Mouse (Mus musculus): ENCODE data around the gene Dap. TPM values are rescaled to one million over a fixed set of nuclear protein-coding genes. Genes with fewer than 3 reads are reported as not detected.

Gene Dap
- total and polyA plus RNA-seq, 2 experiments from 2014 or later: 36.8 to 47.5 TPM

DNA sequence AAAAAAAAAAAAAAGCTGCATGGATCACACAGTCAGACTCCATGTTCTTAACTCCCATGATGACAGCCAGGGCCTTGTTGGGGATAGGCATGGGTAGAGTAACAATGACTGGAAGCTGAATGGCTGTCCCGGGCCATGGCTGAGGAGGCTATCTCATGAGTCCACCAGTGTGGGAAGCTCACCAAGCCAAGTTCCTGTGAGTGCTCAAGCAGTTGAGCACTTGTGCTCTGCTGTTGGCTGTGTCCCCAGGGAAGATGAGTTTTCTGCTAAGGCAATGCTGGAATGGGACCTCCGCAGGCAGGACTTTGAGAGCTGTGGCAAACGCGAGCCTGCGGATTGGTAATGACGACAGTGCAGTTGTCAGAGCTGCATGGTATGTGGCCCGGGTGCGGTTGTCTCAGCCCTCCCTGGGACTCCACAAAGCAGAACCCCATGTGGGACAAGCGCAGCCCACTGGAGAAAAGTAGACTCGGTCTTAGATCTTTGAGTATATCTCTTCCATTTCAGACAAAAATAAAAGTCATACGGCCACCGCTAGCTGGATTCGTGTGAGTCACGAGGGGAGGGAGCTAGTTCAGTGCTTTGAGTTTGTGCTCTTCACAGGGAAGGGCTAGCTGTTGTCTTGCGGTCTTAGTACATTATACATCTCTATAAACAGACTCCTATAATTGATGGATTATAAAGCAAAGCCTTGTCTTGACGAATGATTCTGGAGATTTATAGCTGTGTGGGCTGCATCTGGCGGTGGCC lies 20.8 kb downstream of the Dap start:
- H3K4me3 ChIP-seq (ENCODE audit: low read depth, low read length): no peak overlapping the region
- H3K4me2 ChIP-seq (ENCODE audit: low read depth, low read length): no peak overlapping the region
- no peak overlapping the region for H3K9ac ChIP-seq (replicated peaks; ENCODE audit: low read depth, low read length)
- WGBS: 83% methylated on average over 17 of the region's 17 CpGs
- H3K27me3 ChIP-seq (ENCODE audit: control insufficient read depth, insufficient read depth, low read length): no peaks in the 10 kb centered on the region
- H3K9me3 ChIP-seq (replicated peaks; ENCODE audit: control insufficient read depth, low read length): no peaks in the 10 kb centered on the region
- peaks cover 10% of the 10 kb centered on the region for H3K4me1 ChIP-seq (ENCODE audit: control insufficient read depth, insufficient read depth)
- no peak for ATAC-seq (ENCODE audit: insufficient read depth, low read depth)
- no peak for TF ChIP-seq CTCF (IDR thresholded peaks at IDR 0.05; ENCODE audit: low read depth)
- TF ChIP-seq EP300 (IDR thresholded peaks at IDR 0.05; ENCODE audit: low read depth): no peak
- DNase-seq (ENCODE audit: low spot score): no peak
- H3K36me3 ChIP-seq (replicated peaks; ENCODE audit: control insufficient read depth, insufficient read depth, low read length): peaks cover 4% of the 10 kb centered on the region; the same call in 1 of the 2 replicates
- H3K27ac ChIP-seq (ENCODE audit: low read depth): no peak overlapping the region

DNA sequence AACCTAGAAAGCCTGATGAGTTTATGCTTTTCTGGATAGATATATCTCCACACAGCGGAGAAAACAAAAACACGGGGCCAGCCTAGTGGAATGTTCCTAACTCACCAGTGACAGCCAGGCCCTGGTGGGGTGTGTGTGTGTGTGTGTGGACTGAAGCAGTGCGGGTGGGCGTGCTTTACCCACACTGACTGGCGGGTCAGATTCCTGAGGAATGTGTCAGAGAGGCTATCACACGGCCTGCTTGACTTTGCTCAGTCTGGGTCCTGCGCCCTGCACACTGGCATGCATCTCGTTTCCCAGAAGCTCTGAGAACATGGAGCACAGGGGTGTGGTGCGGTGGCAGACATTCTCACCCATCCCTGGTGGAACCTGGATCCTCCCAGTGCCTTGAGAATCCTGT lies 21.8 kb downstream of the Dap start:
- Histone ChIP-seq H3K27me3 (ENCODE audit: control insufficient read depth, insufficient read depth, low read length) (no peaks in the 10 kb centered on the region), H3K9me3 (replicated peaks; ENCODE audit: control insufficient read depth, low read length) (no peaks in the 10 kb centered on the region), H3K27ac (ENCODE audit: low read depth) (peak overlapping the region; percentile 41; the same call in 1 of the 2 replicates), H3K36me3 (replicated peaks; ENCODE audit: control insufficient read depth, insufficient read depth, low read length) (no peaks in the 10 kb centered on the region; the same call in 1 of the 2 replicates), H3K4me1 (ENCODE audit: control insufficient read depth, insufficient read depth) (peaks cover 16% of the 10 kb centered on the region), H3K4me2 (ENCODE audit: low read depth, low read length) (no peak overlapping the region), H3K4me3 (ENCODE audit: low read depth, low read length) (no peak overlapping the region), H3K9ac (replicated peaks; ENCODE audit: low read depth, low read length) (no peak overlapping the region)
- TF ChIP-seq EP300 (IDR thresholded peaks at IDR 0.05; ENCODE audit: low read depth) (no peak), CTCF (IDR thresholded peaks at IDR 0.05; ENCODE audit: low read depth) (no peak)
- DNase-seq (ENCODE audit: low spot score) (peak; percentile 45), ATAC-seq (ENCODE audit: insufficient read depth, low read depth) (peak; percentile 85)
- WGBS: 31% methylated on average over 9 of the region's 9 CpGs

GRCm38 (mm10) chr15:31247035-31247434 lies 22.9 kb downstream of the Dap start:
- no peaks in the 10 kb centered on the region for H3K9me3 ChIP-seq (replicated peaks; ENCODE audit: control insufficient read depth, low read length)
- H3K36me3 ChIP-seq (replicated peaks; ENCODE audit: control insufficient read depth, insufficient read depth, low read length): no peaks in the 10 kb centered on the region
- peaks cover 19% of the 10 kb centered on the region for H3K4me1 ChIP-seq (ENCODE audit: control insufficient read depth, insufficient read depth)
- TF ChIP-seq EP300 (IDR thresholded peaks at IDR 0.05; ENCODE audit: low read depth) (no peak), CTCF (IDR thresholded peaks at IDR 0.05; ENCODE audit: low read depth) (no peak)
- no peak overlapping the region for H3K4me2 ChIP-seq (ENCODE audit: low read depth, low read length)
- H3K9ac ChIP-seq (replicated peaks; ENCODE audit: low read depth, low read length): no peak overlapping the region
- 62% methylated on average over 9 of the region's 9 CpGs for WGBS
- no peak for DNase-seq (ENCODE audit: low spot score)
- no peak for ATAC-seq (ENCODE audit: insufficient read depth, low read depth)
- no peak overlapping the region for H3K4me3 ChIP-seq (ENCODE audit: low read depth, low read length)
- no peak overlapping the region for H3K27ac ChIP-seq (ENCODE audit: low read depth)
- no peaks in the 10 kb centered on the region for H3K27me3 ChIP-seq (ENCODE audit: control insufficient read depth, insufficient read depth, low read length)

DNA sequence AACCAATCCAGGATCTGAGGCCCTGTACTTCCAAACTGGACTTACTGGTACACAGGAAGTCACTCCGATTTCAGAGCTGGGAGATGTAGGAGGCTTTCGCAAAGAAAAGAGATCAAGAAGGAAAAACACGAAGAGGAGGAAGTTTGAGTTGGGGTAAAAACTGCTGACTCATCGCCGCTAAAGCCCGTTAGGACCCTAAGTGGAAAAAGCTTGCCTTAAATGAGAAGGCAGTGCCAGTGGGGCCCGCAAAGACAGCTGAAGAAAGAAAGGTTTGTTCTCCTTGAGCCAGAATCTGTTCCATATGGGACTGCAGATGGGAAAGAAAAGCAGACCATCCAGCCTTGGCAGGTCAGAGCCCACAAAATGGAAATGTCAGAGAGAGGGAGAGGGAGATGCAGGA lies 24.8 kb downstream of the Dap start:
- H3K9ac ChIP-seq (replicated peaks; ENCODE audit: low read depth, low read length): no peak overlapping the region
- no peaks in the 10 kb centered on the region for H3K27me3 ChIP-seq (ENCODE audit: control insufficient read depth, insufficient read depth, low read length)
- ATAC-seq (ENCODE audit: insufficient read depth, low read depth) (no peak), DNase-seq (ENCODE audit: low spot score) (no peak)
- H3K9me3 ChIP-seq (replicated peaks; ENCODE audit: control insufficient read depth, low read length): no peaks in the 10 kb centered on the region
- no peak overlapping the region for H3K4me2 ChIP-seq (ENCODE audit: low read depth, low read length)
- peaks cover 27% of the 10 kb centered on the region for H3K4me1 ChIP-seq (ENCODE audit: control insufficient read depth, insufficient read depth)
- H3K36me3 ChIP-seq (replicated peaks; ENCODE audit: control insufficient read depth, insufficient read depth, low read length): no peaks in the 10 kb centered on the region
- 72% methylated on average over 7 of the region's 7 CpGs for WGBS
- no peak for TF ChIP-seq EP300 (IDR thresholded peaks at IDR 0.05; ENCODE audit: low read depth)
- TF ChIP-seq CTCF (IDR thresholded peaks at IDR 0.05; ENCODE audit: low read depth): no peak
- no peak overlapping the region for H3K4me3 ChIP-seq (ENCODE audit: low read depth, low read length)
- no peak overlapping the region for H3K27ac ChIP-seq (ENCODE audit: low read depth)

GRCm38 (mm10) chr15:31250027-31250426 lies 25.9 kb downstream of the Dap start:
- WGBS: 31% methylated on average over 2 of the region's 2 CpGs
- ATAC-seq (ENCODE audit: insufficient read depth, low read depth) (no peak), DNase-seq (ENCODE audit: low spot score) (no peak)
- Histone ChIP-seq H3K4me2 (ENCODE audit: low read depth, low read length) (no peak overlapping the region), H3K36me3 (replicated peaks; ENCODE audit: control insufficient read depth, insufficient read depth, low read length) (no peaks in the 10 kb centered on the region), H3K27ac (ENCODE audit: low read depth) (no peak overlapping the region), H3K4me3 (ENCODE audit: low read depth, low read length) (no peak overlapping the region), H3K27me3 (ENCODE audit: control insufficient read depth, insufficient read depth, low read length) (no peaks in the 10 kb centered on the region), H3K9me3 (replicated peaks; ENCODE audit: control insufficient read depth, low read length) (no peaks in the 10 kb centered on the region), H3K4me1 (ENCODE audit: control insufficient read depth, insufficient read depth) (peaks cover 27% of the 10 kb centered on the region), H3K9ac (replicated peaks; ENCODE audit: low read depth, low read length) (no peak overlapping the region)
- TF ChIP-seq EP300 (IDR thresholded peaks at IDR 0.05; ENCODE audit: low read depth): no peak
- no peak for TF ChIP-seq CTCF (IDR thresholded peaks at IDR 0.05; ENCODE audit: low read depth)

- Histone ChIP-seq H3K36me3 (replicated peaks; ENCODE audit: control insufficient read depth, insufficient read depth, low read length) (no peaks in the 10 kb centered on the region), H3K4me2 (ENCODE audit: low read depth, low read length) (no peak overlapping the region), H3K27me3 (ENCODE audit: control insufficient read depth, insufficient read depth, low read length) (no peaks in the 10 kb centered on the region), H3K9me3 (replicated peaks; ENCODE audit: control insufficient read depth, low read length) (no peaks in the 10 kb centered on the region), H3K27ac (ENCODE audit: low read depth) (no peak overlapping the region), H3K4me3 (ENCODE audit: low read depth, low read length) (no peak overlapping the region), H3K9ac (replicated peaks; ENCODE audit: low read depth, low read length) (no peak overlapping the region), H3K4me1 (ENCODE audit: control insufficient read depth, insufficient read depth) (peaks cover 27% of the 10 kb centered on the region)
- no peak for DNase-seq (ENCODE audit: low spot score)
- no peak for ATAC-seq (ENCODE audit: insufficient read depth, low read depth)
- 82% methylated on average over 3 of the region's 3 CpGs for WGBS
- TF ChIP-seq CTCF (IDR thresholded peaks at IDR 0.05; ENCODE audit: low read depth) (no peak), EP300 (IDR thresholded peaks at IDR 0.05; ENCODE audit: low read depth) (no peak)
Observed at GRCm38 (mm10) chr15:31250676-31251075, 26.6 kb downstream of the Dap start.
